Mouse (Mus musculus): Measurements from ENCODE around the gene Dnah8. TPM values are rescaled to one million over a fixed set of nuclear protein-coding genes. Genes with fewer than 3 reads are reported as not detected.
A peak's percentile ranks its signal among the peaks of the same experiment; 100 is the strongest.
"Not testable (repeated sequence)": the region's sequence is repeated elsewhere in the genome, so short reads cannot be mapped to it uniquely, and the experiment has no call there.

Dnah8 gene
- total RNA-seq (2021): 1 to 10 TPM; 1.9 to 2.0 TPM

DNA sequence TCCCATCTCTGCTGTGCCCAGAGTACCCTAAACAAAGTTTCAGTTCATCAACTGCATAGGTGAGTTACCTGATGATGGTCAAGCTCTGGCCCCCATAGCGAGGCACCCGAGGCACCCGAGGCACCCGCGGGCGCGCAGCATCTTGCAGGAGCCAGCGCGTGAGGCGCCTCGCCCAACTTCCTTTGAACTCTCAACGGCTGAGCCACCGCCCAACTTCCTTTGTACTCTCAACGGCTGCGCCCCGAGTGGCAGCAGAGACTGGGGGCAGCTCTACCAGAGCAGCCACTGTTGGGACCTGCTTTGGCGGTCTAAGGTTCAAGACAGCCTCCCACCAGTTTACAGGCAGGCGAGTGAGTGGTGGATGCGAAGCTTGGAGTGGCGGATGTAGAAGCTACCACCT, at the start of gene Dnah8:
Gene Dnah8 (plus strand): TSS at position 223 of the 400 bp plus-strand sequence.
- DNase-seq: not testable (repeated sequence)

DNA sequence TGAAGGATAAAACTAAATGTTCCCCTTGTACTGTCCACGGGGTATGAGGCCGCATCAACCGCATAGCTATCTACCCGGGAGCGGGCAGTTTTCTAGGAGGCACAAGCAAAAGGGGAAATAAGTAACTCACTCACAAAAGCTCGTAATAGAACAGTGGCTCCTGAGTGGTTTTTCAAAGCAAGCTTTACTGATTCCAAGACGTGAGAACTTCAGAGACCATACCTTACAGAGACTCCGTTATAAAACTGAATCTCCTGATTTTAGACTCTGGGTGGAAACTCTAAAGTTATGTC, 49.4 kb upstream of the Dnah8 start:
- DNase-seq: no peak

DNA sequence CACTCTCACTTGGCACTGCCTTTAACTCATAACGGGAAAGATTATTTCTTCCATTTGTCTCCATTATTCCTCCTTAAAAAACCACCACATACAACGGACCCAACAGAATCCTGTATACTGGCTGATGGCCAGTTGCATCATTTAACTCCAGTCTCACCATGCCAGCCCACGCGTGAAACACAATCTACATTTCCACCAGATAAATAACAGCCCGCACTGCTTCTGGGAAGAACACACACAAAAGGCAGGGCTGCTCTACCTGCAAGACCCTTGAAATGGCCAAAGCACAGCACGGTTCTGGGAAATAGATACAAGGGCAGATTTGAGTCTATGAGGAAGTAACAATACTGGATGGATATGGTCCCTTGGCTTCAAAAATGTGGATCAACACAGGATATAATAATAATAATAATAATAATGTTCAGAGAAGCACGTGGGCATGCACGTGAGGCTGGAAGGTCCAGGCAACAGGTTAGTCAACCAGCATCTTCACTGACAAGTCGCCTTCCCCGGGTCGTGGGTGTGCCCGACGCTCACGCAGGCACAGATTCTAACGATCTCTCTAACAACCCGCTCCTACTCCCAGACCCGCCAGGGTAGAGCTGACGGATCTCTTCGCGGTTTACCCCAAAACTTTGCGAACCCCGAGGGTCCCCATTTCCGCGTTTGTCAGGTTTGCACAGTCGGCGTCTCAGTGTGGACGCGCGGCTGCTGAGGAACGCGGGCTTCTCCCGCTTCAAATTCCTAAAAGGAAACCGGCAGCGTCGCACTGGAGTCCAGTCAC, 48.8 kb upstream of the Dnah8 start:
- no peak for DNase-seq

DNA sequence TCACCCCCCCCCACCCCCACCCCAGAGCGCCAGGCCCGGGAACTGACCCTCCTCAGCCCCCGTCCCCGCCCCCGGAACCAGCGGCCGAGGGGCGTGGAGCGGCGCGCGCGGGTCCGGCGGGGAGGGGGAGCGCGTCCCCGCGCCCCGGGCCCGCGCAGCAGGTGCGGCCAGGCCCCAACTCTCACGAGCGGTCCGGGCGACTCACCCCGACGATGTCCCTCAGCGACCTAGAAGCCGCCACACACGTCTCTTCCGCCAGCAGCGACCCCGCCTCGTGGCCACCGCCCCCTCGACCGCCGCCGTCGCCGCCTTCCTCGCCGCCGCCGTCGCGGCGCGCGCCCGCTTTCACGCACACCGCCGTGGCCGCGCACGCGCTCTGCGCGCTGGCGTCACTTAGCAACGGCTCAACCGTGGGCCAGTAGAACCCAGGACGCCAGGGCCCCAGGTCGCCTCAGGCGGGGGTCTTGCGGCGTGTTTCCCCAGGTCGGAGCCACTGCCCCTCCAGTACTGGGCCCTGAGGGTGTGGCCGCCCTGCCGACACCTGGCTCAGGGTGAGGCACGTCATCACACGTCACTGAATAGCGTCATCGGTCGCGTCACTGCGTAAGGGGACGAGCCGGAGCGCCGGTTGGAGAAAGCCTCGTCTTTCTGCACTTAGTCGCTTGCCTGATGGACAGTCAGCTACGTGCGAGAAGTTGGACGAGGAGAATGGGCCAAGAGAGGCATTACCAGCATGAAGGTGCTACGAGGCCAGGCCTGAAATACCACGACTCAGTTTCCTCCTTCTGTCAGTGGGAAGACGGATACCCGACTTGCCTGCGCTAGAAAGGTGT, 48.0 kb upstream of the Dnah8 start, which contains the start of gene Btbd9:
Gene Btbd9 (minus strand): TSS at position 548 of the 833 bp plus-strand sequence.
- peak; percentile 94 for DNase-seq

DNA sequence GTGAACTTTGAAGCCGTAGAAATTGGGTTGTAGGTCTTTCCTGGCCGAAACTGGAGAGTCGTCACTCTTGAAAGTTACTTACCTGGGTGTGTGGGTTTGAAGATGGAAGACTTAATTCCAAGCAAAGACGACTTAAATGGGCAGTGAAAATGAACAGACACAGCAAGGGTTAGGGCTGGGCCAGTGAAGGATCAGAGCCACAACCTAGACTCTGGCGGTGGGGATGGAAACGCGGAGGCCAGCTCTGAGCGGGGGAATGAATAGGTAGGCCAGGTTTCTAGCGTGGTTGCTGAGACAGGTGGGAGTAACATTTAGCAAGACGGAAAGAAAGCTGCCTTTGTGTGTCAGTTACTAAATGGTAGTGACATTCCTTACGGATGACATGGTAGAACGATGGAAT, 47.2 kb upstream of the Dnah8 start:
- DNase-seq: no peak

DNA sequence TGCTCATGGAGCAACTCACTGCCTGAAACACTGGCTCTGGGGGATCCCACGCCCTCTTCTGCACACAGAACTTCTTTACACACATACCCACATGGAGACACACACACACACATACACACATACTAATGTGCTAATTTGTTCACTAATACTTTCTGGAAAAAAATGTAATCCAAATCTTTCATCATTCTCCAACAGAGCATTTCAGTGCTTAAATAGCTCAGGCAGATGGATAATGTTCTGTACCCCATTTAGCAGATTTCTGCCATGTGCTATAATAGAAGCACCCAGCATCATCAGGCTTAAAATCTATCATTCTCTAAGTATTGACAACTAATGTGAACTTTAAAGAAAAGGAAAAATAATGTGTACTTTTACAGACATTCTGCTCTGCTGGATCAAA, 43.4 kb upstream of the Dnah8 start:
- no peak for DNase-seq

DNA sequence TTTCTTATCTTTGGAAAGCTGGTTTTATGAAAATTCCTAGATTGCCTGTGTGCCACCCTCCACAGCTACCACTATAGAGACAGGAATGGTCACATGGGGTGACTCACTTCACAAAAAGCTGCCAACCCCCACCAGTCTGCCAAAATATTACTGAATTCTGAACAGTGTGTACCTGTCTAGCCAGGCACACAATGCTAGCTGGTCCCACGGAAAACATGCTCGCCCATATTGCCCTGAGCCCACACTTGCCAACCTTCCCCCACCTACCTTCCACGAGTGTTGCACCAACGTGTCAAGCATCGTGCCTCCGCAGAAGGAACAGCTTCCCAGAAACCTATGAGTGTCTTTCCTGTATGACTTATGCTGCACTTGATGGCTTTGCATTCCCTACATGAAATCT, 43.0 kb upstream of the Dnah8 start:
- DNase-seq: no peak

DNA sequence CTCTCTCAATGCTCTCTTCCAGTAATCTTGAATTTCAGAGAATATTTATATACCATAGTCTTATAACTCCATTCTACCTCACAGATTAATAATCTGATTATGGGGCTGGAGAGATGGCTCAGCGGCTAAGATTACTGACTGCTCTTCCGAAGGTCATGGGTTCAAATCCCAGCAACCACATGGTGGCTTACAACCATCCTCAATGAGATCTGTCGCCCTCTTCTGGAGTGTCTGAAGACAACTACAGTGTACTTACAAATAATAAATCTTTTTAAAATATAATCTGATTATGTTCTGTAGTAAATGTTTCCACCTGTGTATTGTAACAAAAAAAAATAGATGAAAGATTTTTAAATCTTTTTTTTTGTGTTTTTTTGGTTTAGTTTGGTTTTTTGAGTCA, 41.8 kb upstream of the Dnah8 start:
- no peak for DNase-seq

DNA sequence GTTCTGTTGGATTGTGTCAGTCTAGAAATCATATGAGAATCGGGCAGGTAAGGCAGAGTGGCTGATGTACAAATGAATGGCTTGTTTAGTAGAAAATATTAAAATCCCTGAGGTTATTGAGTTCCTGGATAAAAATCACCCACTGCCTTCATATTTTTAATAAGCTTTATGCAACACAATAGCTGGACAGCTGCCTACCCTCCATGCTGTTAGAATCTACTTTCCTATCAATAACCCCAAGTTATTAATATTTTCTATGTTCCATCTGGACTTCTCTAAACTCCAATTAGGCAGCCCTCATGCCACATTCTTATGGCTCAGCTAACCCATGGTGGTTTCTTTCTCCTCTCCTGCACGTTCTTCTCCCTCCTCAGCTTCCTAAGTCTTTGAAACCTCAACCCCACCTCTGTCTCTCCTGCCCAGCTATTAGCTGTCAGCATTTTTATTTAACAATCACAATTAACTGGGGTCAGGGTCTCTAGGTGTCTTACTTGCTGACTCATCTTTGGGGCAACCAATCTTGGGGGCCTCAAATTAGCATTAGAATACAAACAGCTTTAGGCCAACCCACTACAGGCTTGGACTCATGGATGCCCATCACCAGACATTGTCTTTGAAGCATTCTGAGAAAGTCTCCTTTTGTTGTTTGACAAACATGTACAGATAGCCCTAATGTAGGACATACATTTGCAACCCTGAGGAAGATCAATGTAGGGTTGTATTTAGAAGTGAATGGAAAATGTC, 40.7 kb upstream of the Dnah8 start:
- no peak for DNase-seq

DNA sequence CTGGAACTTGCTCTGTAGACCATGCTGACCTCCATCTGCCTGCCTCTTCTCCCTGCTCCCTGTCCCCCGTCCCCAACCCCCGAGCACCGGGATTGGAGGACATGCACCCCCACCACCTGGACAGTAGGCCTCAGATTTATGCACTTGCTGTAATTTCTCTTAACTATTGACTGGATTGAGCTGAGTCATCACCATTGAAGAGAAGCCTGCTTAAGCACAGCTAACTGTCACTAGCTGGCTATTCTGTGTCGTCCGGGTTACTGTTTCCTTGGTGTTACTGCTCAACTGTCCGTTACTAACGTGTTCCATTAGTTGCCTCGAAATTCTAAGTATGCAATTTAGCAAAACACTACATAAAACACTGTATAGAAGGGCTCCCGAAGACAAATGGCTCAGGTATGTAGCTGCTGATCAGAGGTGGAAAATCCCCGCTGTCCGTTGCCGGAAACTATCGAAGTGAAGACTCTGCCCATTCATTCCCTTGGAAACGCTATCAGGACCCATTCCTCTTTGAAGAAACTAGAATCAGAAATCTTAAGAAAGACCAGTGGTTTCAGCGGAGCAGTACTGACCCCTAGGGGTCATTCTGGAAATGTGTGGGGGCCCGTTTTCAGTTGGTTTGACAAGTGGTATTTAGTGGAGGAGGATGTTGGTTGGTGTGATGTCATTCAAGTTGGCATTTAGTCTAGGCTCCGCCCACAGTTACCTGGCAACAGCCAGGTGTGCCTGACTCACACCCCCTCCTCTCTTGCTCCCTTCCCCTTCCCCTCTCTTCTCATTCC, 33.5 kb upstream of the Dnah8 start:
- DNase-seq: peak; percentile 72

DNA sequence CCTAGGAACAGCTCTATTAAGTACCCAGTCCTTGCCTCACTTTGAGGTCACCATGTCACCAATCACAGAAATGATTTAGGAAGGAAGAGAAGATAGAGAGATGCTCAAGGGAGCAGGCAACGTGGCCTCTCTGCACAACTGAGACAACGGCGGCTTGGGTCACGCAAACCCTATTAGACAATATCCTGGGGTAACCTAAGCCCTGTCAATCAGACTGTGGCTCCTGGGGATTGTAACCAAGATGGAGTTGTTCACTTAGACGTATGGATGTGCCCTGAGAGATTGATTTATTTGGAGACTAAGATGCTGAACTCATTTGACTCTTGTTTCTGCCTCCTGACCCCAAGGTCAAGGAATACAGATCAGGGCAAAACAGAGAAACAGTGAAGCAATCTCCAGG, 29.7 kb upstream of the Dnah8 start:
- DNase-seq: no peak

DNA sequence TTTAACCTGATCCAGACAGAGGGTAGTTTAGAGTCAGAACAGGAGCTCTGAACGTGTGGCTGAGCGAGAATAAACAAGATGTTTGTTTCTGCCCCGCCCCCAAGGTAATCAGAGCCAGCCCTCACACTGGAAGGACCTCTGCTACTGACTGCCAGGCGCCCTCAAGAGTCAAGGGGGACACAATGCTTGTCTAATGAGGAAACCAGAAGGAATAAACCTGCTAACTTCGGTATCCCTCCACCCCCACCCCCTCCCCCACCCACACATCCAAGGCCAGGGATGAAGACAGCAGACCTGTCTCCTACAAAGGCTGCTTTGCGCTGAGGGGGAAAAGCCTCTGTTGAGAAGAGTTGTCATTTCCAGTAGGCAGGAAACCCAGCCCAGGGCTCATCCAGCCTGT, 29.3 kb upstream of the Dnah8 start:
- DNase-seq: no peak

DNA sequence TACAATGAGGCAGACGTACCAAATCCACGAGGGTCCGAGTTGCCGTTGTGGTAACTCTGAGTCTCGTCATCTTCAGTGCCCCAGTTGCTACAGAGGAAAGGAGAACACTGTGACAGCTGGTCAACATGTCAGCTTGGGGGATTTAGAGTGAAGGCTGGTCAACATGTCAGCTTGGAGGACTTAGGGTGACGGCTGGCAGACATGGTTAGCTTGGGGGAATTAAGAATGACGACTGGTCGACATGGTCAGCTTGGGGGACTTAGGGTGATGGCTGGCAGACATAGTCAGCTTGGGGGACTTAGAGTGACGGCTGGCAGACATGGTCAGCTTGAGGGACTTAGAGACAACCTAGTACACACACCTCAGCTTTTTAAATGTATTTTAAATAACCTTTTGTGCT, 26.4 kb upstream of the Dnah8 start:
- no peak for DNase-seq

DNA sequence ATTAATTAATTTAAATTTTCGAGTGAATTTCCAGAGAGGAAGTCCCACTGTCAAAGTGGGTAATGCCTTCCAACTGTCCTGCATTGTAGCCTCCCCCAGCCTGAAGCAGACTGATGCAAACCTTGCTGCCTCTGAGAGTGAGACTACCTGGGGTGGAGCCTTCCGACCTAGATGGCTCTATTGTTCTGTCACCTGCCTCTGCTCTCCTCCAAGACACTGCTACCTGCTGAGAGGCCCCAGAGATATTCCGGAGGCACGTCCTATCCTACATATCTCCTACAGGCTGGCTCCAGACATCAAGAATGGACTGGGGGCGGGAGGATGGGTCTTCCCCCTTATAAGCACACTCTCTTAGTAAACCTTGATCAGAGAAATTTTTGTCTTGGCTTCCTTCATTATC, 25.9 kb upstream of the Dnah8 start:
- DNase-seq: no peak

DNA sequence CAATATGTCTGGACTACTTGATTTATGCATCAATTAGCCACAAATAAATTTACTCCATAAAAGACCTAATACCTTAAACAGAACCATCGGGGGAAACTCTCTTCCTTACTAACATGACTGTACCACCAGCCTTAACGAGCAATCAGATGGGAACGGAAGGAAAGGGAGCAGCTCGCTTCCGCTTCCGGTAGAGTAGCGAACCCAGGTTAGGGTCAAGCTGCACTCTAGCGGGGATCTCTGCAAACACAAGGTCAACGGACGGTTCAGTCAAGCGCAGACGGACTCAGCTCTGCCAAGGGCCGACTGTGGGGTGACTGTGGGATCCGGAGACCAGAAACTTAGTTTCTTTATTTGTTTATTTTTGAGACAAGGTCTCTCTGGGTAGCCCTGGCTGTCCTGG, 22.0 kb upstream of the Dnah8 start:
- no peak for DNase-seq

DNA sequence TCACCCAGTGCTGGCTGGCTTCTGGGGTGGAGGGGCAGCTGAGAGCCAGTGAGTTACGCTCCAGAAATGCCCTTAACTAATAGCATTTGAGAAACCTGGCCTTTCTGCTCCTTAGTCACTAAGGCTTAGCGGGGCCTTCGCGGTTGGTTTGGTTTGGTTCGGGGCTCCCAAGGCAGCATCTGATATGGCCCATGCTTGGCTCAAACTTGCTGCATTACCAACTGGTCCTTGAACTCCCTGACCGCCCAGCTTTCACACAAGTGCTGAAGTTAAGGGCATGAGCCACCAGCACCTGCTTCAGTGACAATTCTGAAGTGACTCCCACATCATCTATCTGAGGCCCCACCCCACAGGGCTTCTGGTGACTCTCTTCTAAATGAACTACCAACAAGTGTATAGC, 19.9 kb upstream of the Dnah8 start:
- no peak for DNase-seq

DNA sequence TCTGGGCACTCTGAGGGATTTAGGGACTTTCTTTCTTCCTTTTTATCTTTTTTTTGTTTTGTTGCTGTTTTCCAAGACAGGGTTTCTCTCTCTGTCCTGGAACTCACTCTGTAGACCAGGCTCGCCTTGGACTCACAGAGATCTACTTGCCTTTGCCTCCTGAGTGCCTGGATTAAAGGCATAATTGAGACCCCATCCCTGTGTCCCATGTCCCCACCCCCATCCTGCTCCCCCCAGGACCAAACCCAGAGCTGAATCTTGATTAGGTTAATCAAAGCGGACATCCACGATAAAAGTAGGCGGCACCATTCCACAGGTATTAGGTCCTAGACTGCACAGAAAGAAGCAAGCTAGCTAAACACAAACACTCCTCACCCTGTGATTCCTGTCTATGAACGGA, 19.2 kb upstream of the Dnah8 start:
- no peak for DNase-seq

DNA sequence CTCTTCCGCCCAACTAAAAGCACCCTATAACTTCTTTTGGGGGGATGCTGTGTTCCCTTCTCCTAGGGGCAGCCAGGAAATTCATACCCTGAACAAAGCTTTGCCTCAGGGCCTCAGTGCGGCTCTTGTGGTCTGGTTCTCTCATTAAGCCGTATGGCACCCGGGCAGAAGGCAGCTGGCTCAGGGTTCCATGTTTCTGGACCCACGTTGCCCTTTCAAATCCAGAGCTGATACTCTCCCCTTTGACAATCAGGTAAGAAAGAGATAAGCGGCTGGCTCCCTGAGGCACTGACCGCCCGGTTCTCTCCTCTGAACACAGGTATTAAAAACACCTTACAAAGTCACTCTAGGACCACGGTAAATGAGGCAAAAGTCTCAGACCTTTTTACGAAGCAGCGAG, 17.9 kb upstream of the Dnah8 start:
- no peak for DNase-seq

DNA sequence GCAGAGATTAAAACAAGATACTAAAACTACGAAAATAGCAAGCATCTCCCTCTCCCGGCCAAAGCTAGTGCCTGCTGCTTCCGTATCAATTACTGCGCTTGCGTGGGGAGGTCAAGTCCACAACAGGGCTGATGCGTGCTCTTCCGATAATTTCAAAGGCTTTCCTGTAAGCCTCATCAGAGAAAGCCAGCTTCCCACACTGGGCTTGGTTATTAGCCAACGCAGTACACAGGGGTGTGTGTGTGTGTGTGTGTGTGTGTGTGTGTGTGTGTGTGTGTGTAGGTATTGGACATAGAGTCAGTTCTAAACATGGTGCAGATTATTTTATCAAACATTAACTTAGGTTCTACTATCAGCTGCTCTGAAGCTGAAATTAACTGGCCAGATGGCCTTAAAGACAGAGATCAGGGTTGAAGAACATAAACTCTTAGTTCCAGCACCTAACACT, 17.5 kb upstream of the Dnah8 start:
- no peak for DNase-seq

DNA sequence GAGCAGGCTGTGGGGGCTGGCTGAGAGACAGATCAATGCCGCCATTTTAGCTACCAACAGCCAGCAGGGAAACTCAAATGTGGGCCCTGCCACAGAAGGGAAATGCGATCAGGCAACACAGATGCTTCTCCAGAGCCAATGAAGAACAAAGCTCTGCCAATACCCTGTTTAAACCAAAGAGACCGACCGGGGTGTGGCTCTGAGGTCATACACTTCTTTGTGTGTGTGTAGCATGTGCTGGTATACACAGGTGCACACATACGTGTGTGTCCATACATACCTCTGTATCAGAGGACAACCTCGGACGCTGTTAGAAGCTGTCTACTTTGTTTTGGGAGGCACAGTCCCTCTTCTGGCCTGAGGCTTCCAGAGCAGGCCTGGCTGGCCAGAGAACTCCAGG, 16.8 kb upstream of the Dnah8 start:
- no peak for DNase-seq

DNA sequence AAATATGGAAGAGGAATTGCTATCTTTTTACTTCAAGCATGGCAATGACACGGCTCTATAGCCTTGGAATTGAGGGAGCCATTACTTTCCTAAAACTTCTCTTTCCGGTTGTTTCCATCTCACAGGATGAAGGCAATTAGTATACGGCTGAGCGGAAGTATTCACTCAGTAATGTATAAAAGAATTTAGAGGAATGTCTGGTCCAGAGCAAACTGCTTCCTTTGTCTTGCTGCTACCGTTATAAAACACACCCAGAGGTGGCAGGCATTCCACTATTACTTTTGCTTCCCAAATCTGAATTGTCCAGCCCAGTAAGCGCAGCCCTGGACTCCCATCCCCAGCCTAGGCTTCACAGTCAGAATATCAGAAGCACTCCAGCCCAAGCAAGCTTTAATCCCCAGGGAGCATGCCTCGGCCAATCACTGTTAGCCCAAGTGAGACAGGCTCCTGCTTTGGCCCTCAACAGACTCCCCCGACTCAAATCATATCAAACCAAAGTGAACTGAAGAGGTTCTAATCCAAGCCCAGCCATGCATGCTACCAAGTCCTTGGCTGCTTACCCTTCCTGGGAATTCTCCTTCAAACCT, 16.2 kb upstream of the Dnah8 start:
- DNase-seq: no peak
